Mouse (Mus musculus) heart, embryonic 14.5 days (tissue): Measurements from ENCODE around the gene Mylk3. TPM values are rescaled to one million over a fixed set of nuclear protein-coding genes. Genes with fewer than 3 reads are reported as not detected.

Source experiments
- ATAC-seq: fragments of 200-750 bp; cut with Nextera tagmentation; 2 replicates; pipeline ENCODE4 v1.8.0; 2017; ENCODE audit warnings: low read depth, moderate TSS enrichment; ENCODE audit not compliant: insufficient number of reproducible peaks, insufficient read depth, low FRiP score
- H3K27ac ChIP-seq, 2 experiments: fragments of 200-500 bp in 1 of 2; fragments of 300-500 bp in 1 of 2; sonication (generic) in 1 of 2; replicated peaks in 1 of 2; 2 replicates each; pipeline ENCODE4 v1.5.1; 2012 to 2014; ENCODE audit warnings: low read depth in 2 of 2, low read length in 2 of 2, control low read depth in 1 of 2, mild to moderate bottlenecking in 1 of 2, mixed read lengths in 1 of 2; ENCODE audit not compliant: control insufficient read depth in 1 of 2, insufficient read depth in 1 of 2
- H3K27me3 ChIP-seq: fragments of 300-500 bp; sonication (generic); 2 replicates; pipeline ENCODE4 v1.6.1; 2014; ENCODE audit warnings: mild to moderate bottlenecking, low read length, control low read depth; ENCODE audit not compliant: control insufficient read depth, insufficient read depth
- H3K36me3 ChIP-seq: fragments of 300-500 bp; sonication (generic); 2 replicates; pipeline ENCODE4 v1.6.1; 2014; ENCODE audit warnings: mild to moderate bottlenecking, control low read depth, low read length, mixed read lengths; ENCODE audit not compliant: control insufficient read depth, insufficient read depth
- H3K4me1 ChIP-seq, 2 experiments: fragments of 200-500 bp in 1 of 2; fragments of 300-500 bp in 1 of 2; sonication (generic) in 1 of 2; 2 replicates each; pipeline ENCODE4 v1.6.1; 2012 to 2014; ENCODE audit warnings: low read length in 2 of 2, control low read depth in 1 of 2, mixed read lengths in 1 of 2; ENCODE audit not compliant: control insufficient read depth in 2 of 2, insufficient read depth in 2 of 2
- H3K4me2 ChIP-seq: fragments of 300-500 bp; sonication (generic); 2 replicates; pipeline ENCODE4 v1.6.1; 2014; ENCODE audit warnings: mild to moderate bottlenecking, low read length
- H3K4me3 ChIP-seq, 2 experiments: fragments of 200-500 bp in 1 of 2; fragments of 300-500 bp in 1 of 2; sonication (generic) in 1 of 2; 2 replicates each; pipeline ENCODE4 v1.5.1; 2012 to 2014; ENCODE audit warnings: low read length in 2 of 2, mild to moderate bottlenecking in 2 of 2, control low read depth in 1 of 2, low read depth in 1 of 2, moderate library complexity in 1 of 2; ENCODE audit not compliant: control insufficient read depth in 1 of 2, insufficient read depth in 1 of 2
- H3K9ac ChIP-seq: fragments of 300-500 bp; sonication (generic); 2 replicates; pipeline ENCODE4 v1.6.1; 2014; ENCODE audit warnings: mild to moderate bottlenecking, low read length
- H3K9me3 ChIP-seq: fragments of 300-500 bp; sonication (generic); 2 replicates; pipeline ENCODE4 v1.6.1; 2016; ENCODE audit warnings: low read length, control low read depth; ENCODE audit not compliant: control insufficient read depth
- WGBS: fragments of 180-500 bp; shearing (Covaris S2); extraction: QIAGEN DNeasy Blood & Tissue Kit; methylation state at CpG from one replicate; pipeline ENCODE4 v1.1.7; 2014; 5-methylcytosine and 5-hydroxymethylcytosine counted together
- polyA plus RNA-seq: library from polyadenylated mRNA; unstranded; fragments of >200 nt; fragmentation: Nextera tagmentation; extraction: Ambion mirVana; gene quantifications from 2 replicates; pipeline ENCODE4 v1.2.1, GENCODE M21; 2014

The Mylk3 gene
- polyA plus RNA-seq, 1 experiment from 2014 or later, result 244 TPM

DNA sequence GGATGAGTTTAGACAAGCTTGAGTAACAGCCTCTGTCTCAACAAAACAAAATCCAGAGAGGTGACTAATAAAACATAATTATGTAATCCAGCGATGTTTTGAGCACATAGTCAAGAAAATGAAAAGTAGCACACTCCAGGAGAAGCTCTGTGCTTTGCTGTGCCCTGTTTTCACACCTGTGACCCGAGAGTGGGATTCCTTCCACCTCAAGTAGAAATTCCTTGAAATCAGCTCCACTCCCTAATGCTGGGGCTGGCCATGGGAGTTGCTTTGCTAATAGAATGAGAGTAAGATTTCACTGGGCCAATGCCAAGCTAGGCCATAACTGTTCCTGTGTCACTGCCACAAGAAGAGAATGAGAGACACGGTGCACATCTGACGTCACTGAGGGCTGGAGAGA lies 48.5 kb downstream of the Mylk3 start:
- H3K27me3 ChIP-seq, result no peaks in the 10 kb centered on the region
- WGBS, result 71% methylated on average over 4 of the region's 4 CpGs
- no peak overlapping the region for H3K27ac ChIP-seq
- H3K4me1 ChIP-seq, result no peaks in the 10 kb centered on the region
- H3K9me3 ChIP-seq, result no peaks in the 10 kb centered on the region
- no peak overlapping the region for H3K9ac ChIP-seq
- H3K36me3 ChIP-seq, result peaks cover 96% of the 10 kb centered on the region
- H3K4me2 ChIP-seq, result no peak overlapping the region
- no peak overlapping the region for H3K4me3 ChIP-seq
- no peak for ATAC-seq

DNA sequence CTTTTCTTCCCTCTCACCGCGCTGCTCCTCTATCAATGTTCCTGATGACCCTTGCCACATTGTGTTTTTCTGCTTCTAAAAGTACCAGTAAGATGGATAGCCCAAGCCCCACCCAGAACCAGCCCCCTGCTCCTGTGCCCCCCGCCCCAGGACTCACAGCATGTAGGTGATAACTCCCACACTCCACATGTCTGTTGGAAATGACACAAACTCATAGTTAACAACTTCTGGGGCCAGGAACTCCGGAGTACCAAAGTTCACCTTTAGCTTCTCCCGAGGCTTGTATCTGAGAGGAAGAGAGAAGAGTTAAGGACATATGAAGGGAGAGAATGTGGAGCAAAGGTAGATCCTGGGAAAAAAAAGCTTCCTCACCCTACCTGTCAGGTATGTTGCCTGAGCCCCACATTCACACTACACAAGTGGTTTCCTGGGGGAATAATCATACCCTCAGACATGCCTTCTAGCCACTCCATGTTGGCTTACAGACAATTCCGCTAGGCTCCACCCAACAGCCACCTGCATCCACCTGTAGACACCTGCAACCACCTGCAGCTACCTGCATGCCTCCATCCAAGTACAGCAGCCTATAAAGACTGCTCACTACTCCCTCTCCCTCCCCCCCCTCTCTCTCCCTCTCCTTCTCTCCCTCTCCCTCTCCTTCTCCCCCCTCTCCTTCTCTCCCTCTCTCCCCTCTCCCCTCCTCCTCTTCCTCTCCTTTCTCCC lies 49.8 kb downstream of the Mylk3 start:
- Histone ChIP-seq H3K4me2 (no peak overlapping the region), H3K9ac (no peak overlapping the region), H3K4me3 (no peak overlapping the region), H3K9me3 (no peaks in the 10 kb centered on the region), H3K27ac (no peak overlapping the region), H3K36me3 (peaks cover 96% of the 10 kb centered on the region), H3K4me1 (no peaks in the 10 kb centered on the region), H3K27me3 (no peaks in the 10 kb centered on the region)
- WGBS, result 76% methylated on average over 6 of the region's 6 CpGs
- ATAC-seq, result no peak

DNA sequence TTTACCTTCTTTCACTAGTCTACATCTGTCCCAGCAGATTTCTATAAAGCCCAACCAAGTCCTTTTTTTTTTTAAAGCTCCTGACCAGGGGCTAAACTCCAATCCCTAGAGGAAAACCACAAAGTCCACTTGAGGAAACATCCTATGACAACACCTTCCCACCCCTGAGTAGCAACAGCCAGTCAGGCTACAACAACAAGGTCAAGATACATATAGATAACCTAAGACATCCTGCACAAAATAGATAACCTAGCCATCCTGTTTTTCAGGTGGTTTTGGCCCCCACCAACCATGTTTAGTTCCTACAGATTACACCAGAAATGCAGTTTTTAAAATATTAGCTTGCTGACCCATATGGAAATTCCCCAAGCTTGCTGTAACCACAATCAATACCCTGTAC lies 51.0 kb downstream of the Mylk3 start:
- Histone ChIP-seq H3K27me3 (no peaks in the 10 kb centered on the region), H3K9me3 (no peaks in the 10 kb centered on the region), H3K4me2 (no peak overlapping the region), H3K27ac (no peak overlapping the region), H3K4me1 (no peaks in the 10 kb centered on the region), H3K4me3 (no peak overlapping the region), H3K36me3 (peaks cover 96% of the 10 kb centered on the region), H3K9ac (no peak overlapping the region)
- ATAC-seq, result no peak

DNA sequence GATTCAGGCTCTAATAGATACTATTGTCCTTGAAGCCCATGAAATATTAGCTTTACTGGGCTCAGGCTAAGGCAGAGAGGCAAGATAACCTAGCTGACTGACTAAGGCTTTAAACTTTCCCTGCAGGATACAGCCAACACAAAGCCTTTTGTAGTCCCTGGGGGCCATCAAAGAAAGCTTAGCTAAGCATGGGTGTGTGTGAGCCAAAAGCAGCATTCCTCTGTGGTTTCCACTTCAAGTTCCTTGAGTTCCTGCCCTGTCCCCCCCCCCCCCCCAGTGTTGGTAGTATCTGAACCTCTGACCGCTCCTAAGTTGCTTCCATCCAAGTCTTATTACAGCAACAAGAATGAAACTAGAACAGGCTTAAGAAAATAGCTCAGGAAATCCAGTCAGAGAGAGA lies 56.6 kb downstream of the Mylk3 start:
- WGBS, result 56% methylated on average over 1 of the region's 1 CpGs
- Histone ChIP-seq H3K27me3 (no peaks in the 10 kb centered on the region), H3K4me2 (no peak overlapping the region), H3K9ac (no peak overlapping the region), H3K9me3 (no peaks in the 10 kb centered on the region), H3K27ac (no peak overlapping the region), H3K36me3 (peaks cover 97% of the 10 kb centered on the region), H3K4me1 (no peaks in the 10 kb centered on the region), H3K4me3 (no peak overlapping the region)
- no peak for ATAC-seq

DNA sequence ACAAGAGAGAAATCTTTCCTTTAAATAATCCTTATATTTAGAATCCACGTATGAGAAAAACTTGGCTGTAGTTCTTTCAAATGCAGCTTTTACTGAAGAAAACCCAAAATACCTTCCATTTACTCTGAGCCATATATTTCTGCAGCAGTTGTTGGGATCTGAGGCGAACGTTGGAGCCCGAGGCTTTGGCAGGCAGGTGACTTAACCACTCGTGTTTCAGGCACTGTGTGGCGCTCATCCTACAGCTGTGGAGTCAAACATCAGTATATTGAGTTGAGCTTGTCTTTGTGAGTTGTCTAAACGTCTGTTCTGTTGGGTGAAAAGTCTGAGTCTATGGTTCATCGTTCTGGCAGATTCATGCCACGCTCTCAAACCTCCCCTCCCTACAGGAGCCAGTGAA lies 59.1 kb downstream of the Mylk3 start:
- H3K9ac ChIP-seq, result no peak overlapping the region
- no peak overlapping the region for H3K4me2 ChIP-seq
- no peaks in the 10 kb centered on the region for H3K9me3 ChIP-seq
- peaks cover 97% of the 10 kb centered on the region for H3K36me3 ChIP-seq
- H3K4me1 ChIP-seq, result no peaks in the 10 kb centered on the region
- ATAC-seq, result no peak
- H3K27me3 ChIP-seq, result no peaks in the 10 kb centered on the region
- H3K4me3 ChIP-seq, result no peak overlapping the region
- 77% methylated on average over 9 of the region's 9 CpGs for WGBS
- no peak overlapping the region for H3K27ac ChIP-seq

DNA sequence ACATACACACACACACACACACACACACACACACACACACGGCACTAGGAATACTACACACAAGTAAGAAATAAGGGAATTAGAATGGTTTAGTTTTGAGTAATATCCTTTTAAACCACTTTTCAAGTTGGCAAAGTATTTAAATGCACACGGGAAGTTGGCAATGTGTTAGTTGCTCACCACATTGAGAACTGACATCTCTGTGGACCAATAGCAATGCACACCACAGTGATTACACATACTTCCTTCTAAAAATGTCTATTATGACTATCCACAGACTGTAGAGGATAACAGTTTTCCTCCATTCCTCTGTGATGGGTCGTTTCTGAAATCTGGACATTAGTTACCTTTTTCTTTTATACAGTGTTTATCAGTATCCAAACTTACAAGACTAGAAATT lies 63.1 kb downstream of the Mylk3 start:
- H3K36me3 ChIP-seq, result peaks cover 72% of the 10 kb centered on the region
- no peak overlapping the region for H3K4me2 ChIP-seq
- H3K4me1 ChIP-seq, result no peaks in the 10 kb centered on the region
- H3K4me3 ChIP-seq, result no peak overlapping the region
- H3K27me3 ChIP-seq, result no peaks in the 10 kb centered on the region
- no peak overlapping the region for H3K9ac ChIP-seq
- 74% methylated on average over 3 of the region's 3 CpGs for WGBS
- no peak for ATAC-seq
- H3K9me3 ChIP-seq, result peaks cover 5% of the 10 kb centered on the region
- H3K27ac ChIP-seq, result no peak overlapping the region

DNA sequence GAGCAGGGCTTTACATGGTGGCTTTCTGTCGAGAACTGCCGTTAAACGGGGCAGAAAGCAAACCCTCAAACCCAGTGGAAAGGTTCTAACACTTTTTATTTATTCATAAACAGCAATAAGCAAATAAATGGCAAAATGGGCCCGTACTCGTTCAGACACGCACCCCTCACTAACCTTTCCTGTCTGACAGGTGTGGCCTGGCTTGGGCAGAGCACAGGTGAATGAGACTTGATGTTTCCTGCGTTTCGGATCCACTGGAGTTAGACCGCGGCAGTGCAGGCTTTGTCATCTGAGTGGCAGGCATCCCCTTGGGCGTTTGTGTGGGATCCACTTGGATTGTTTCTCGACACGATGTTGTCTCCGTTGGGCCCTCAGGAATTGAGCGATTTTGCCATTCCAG lies 64.2 kb downstream of the Mylk3 start:
- 87% methylated on average over 15 of the region's 15 CpGs for WGBS
- Histone ChIP-seq H3K9ac (no peak overlapping the region), H3K4me3 (no peak overlapping the region), H3K27me3 (no peaks in the 10 kb centered on the region), H3K4me1 (no peaks in the 10 kb centered on the region), H3K27ac (no peak overlapping the region), H3K9me3 (peaks cover 6% of the 10 kb centered on the region), H3K36me3 (peaks cover 61% of the 10 kb centered on the region), H3K4me2 (no peak overlapping the region)
- ATAC-seq, result no peak

DNA sequence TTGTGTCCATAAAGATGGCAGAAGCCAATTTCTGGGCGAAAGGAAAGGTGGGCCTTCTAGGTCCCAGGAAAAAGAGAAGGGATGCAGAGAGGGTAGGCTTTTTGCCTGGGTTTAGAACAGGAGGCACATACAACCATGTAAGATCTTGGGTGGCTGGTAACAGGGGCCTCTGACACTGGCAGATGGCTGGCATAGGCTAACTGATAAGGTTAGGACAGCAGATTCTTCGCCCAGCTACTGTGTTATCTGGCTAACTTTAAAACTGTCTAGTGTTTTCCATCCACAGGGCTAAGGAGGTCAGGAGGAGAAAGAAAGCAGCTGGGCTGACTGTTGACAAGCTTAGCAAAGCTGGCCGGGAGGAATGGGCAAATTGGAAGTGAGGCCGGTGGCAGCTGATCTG lies 67.6 kb downstream of the Mylk3 start:
- Histone ChIP-seq H3K4me2 (no peak overlapping the region), H3K4me3 (no peak overlapping the region), H3K27me3 (no peaks in the 10 kb centered on the region), H3K27ac (0 out of 4 replicates have a peak overlapping the region, but pooled peaks of 1 of the 2 experiments have one; percentile 24), H3K36me3 (peaks cover 27% of the 10 kb centered on the region), H3K9ac (no peak overlapping the region), H3K4me1 (no peaks in the 10 kb centered on the region), H3K9me3 (peaks cover 6% of the 10 kb centered on the region)
- 54% methylated on average over 4 of the region's 4 CpGs for WGBS
- no peak for ATAC-seq
